Mouse (Mus musculus) stomach, postnatal 0 days (tissue): ENCODE measurements around the gene Tspan15. TPM values are rescaled to one million over a fixed set of nuclear protein-coding genes. Genes with fewer than 3 reads are reported as not detected.

Experiments used
- ATAC-seq: fragments of 200-750 bp; cut with Nextera tagmentation; 2 replicates; pipeline ENCODE4 v1.8.0; 2017; ENCODE audit not compliant: low FRiP score, low TSS enrichment
- DNase-seq: peaks from one replicate; pipeline ENCODE4 v3.0.0-alpha.2; 2016; ENCODE audit warnings: low spot score
- H3K27ac ChIP-seq: fragments of 300-500 bp; sonication (generic); replicated peaks from 2 replicates; pipeline ENCODE4 v1.5.1; 2014; ENCODE audit warnings: mild to moderate bottlenecking, control low read depth
- H3K27me3 ChIP-seq: fragments of 300-500 bp; sonication (generic); 2 replicates; pipeline ENCODE4 v1.6.1; 2014; ENCODE audit warnings: low read length; ENCODE audit not compliant: control insufficient read depth, insufficient read depth
- H3K36me3 ChIP-seq: fragments of 300-500 bp; sonication (generic); 2 replicates; pipeline ENCODE4 v1.6.1; 2014; ENCODE audit warnings: low read length, mixed read lengths; ENCODE audit not compliant: control insufficient read depth, insufficient read depth
- H3K4me1 ChIP-seq: fragments of 300-500 bp; sonication (generic); replicated peaks from 2 replicates; pipeline ENCODE4 v1.6.1; 2014; ENCODE audit warnings: antibody characterized with exemption; ENCODE audit not compliant: control insufficient read depth, insufficient read depth
- H3K4me2 ChIP-seq: fragments of 300-500 bp; sonication (generic); replicated peaks from 2 replicates; pipeline ENCODE4 v1.6.1; 2014; ENCODE audit warnings: low read depth, mild to moderate bottlenecking, control low read depth, moderate library complexity
- H3K4me3 ChIP-seq: fragments of 300-500 bp; sonication (generic); 2 replicates; pipeline ENCODE4 v1.5.1; 2014; ENCODE audit warnings: low read depth, low read length, control low read depth
- H3K9ac ChIP-seq: fragments of 300-500 bp; sonication (generic); 2 replicates; pipeline ENCODE4 v1.6.1; 2014; ENCODE audit warnings: mild to moderate bottlenecking, low read length, control low read depth, mixed read lengths
- H3K9me3 ChIP-seq: fragments of 300-500 bp; sonication (generic); 2 replicates; pipeline ENCODE4 v1.6.1; 2016; ENCODE audit warnings: low read length; ENCODE audit not compliant: control insufficient read depth
- CTCF ChIP-seq: IDR thresholded peaks from 2 replicates; pipeline ENCODE4 v1.5.1; 2016; ENCODE audit warnings: antibody characterized with exemption, low read depth, mild to moderate bottlenecking, moderate library complexity
- EP300 ChIP-seq: optimal IDR thresholded peaks from 2 replicates; pipeline ENCODE3; 2016; ENCODE audit warnings: antibody characterized with exemption
- WGBS: fragments of 180-500 bp; shearing (Covaris S2); extraction: QIAGEN DNeasy Blood & Tissue Kit; methylation state at CpG from one replicate; pipeline ENCODE4 v1.1.7; 2014; 5-methylcytosine and 5-hydroxymethylcytosine counted together
- polyA plus RNA-seq: library from polyadenylated mRNA; unstranded; fragments of >200 nt; fragmentation: Nextera tagmentation; extraction: Ambion mirVana; gene quantifications from 2 replicates; pipeline ENCODE4 v1.2.1, GENCODE M21; 2015

Gene Tspan15
- polyA plus RNA-seq, 1 experiment from 2014 or later = 97.4 TPM

- TF ChIP-seq CTCF (no peak), EP300 (no peak)
- DNase-seq (peak; percentile 60), ATAC-seq (peak; percentile 31; the same call in 1 of the 2 replicates)
- Histone ChIP-seq H3K9ac (no peak overlapping the region), H3K9me3 (no peaks in the 10 kb centered on the region), H3K27me3 (no peaks in the 10 kb centered on the region), H3K36me3 (no peaks in the 10 kb centered on the region), H3K27ac (peak overlapping the region; percentile 56), H3K4me3 (no peak overlapping the region), H3K4me1 (peaks cover 3% of the 10 kb centered on the region; the same call in 1 of the 2 replicates), H3K4me2 (no peak overlapping the region)
- 37% methylated on average over 5 of the region's 5 CpGs for WGBS
Observed at GRCm38 (mm10) chr10:62194461-62194860, 36.6 kb downstream of the Tspan15 start.

GRCm38 (mm10) chr10:62194043-62194442, 37.0 kb downstream of the Tspan15 start:
- Histone ChIP-seq H3K27ac (peak overlapping the region; percentile 53; the same call in 1 of the 2 replicates), H3K4me3 (no peak overlapping the region), H3K27me3 (no peaks in the 10 kb centered on the region), H3K9me3 (no peaks in the 10 kb centered on the region), H3K4me2 (no peak overlapping the region), H3K4me1 (peaks cover 3% of the 10 kb centered on the region; the same call in 1 of the 2 replicates), H3K36me3 (no peaks in the 10 kb centered on the region), H3K9ac (no peak overlapping the region)
- WGBS = 80% methylated on average over 6 of the region's 6 CpGs
- ATAC-seq (no peak), DNase-seq (no peak)
- no peak for TF ChIP-seq CTCF
- no peak for TF ChIP-seq EP300

DNA sequence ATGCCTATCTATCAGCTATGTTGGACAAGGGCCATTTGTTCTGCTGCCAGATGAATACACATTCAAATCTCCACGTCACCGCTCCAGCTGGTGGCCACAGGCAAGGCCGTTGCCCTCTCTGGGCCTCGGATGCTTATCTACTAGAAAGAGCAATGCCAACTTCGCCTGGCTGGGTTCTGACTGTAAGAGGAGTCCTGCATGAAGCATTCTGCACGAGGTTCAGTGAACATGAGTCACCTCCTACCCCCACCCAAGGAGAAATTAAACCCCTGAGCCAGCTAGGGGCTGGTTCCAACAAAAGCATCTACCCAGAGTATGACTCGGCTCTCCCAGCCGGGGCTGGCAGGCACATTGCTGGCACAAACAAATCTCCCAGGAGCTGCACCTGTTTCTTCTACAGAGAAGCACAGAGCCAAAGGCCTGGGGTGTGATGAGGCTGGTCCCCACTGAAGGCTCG, 38.3 kb downstream of the Tspan15 start:
- H3K27ac ChIP-seq = peak overlapping the region; percentile 63
- ATAC-seq = peak; percentile 31
- 28% methylated on average over 9 of the region's 9 CpGs for WGBS

GRCm38 (mm10) chr10:62190821-62191220, 40.2 kb downstream of the Tspan15 start:
- DNase-seq (peak; percentile 14), ATAC-seq (no peak)
- WGBS = 84% methylated on average over 7 of the region's 7 CpGs
- no peak overlapping the region for H3K9ac ChIP-seq
- no peak overlapping the region for H3K4me3 ChIP-seq
- TF ChIP-seq CTCF (no peak), EP300 (no peak)
- H3K27ac ChIP-seq = no peak overlapping the region
- no peaks in the 10 kb centered on the region for H3K27me3 ChIP-seq
- no peak overlapping the region for H3K4me2 ChIP-seq
- no peaks in the 10 kb centered on the region for H3K9me3 ChIP-seq
- H3K36me3 ChIP-seq = no peaks in the 10 kb centered on the region; the same call in 1 of the 2 replicates
- H3K4me1 ChIP-seq = peaks cover 3% of the 10 kb centered on the region; the same call in 1 of the 2 replicates

More for the DNA sequence above, 38.3 kb downstream of the Tspan15 start:
- H3K9ac ChIP-seq = no peak overlapping the region
- no peaks in the 10 kb centered on the region for H3K27me3 ChIP-seq
- no peaks in the 10 kb centered on the region for H3K9me3 ChIP-seq
- no peaks in the 10 kb centered on the region; the same call in 1 of the 2 replicates for H3K36me3 ChIP-seq
- no peak overlapping the region for H3K4me3 ChIP-seq
- no peak overlapping the region for H3K4me2 ChIP-seq
- H3K4me1 ChIP-seq = peaks cover 3% of the 10 kb centered on the region; the same call in 1 of the 2 replicates
- peak; percentile 63 for DNase-seq
- no peak for TF ChIP-seq EP300
- no peak for TF ChIP-seq CTCF

GRCm38 (mm10) chr10:62189910-62190309, 41.1 kb downstream of the Tspan15 start:
- H3K9me3 ChIP-seq = no peaks in the 10 kb centered on the region
- no peak overlapping the region for H3K4me3 ChIP-seq
- no peaks in the 10 kb centered on the region; the same call in 1 of the 2 replicates for H3K36me3 ChIP-seq
- DNase-seq = peak; percentile 15
- no peak for ATAC-seq
- H3K4me2 ChIP-seq = no peak overlapping the region
- no peak overlapping the region for H3K9ac ChIP-seq
- no peaks in the 10 kb centered on the region for H3K27me3 ChIP-seq
- no peak for TF ChIP-seq EP300
- no peak for TF ChIP-seq CTCF
- H3K4me1 ChIP-seq = peaks cover 3% of the 10 kb centered on the region; the same call in 1 of the 2 replicates
- H3K27ac ChIP-seq = peak overlapping the region; percentile 49; the same call in 1 of the 2 replicates
- WGBS = 81% methylated on average over 4 of the region's 4 CpGs

- no peak overlapping the region for H3K9ac ChIP-seq
Observed at GRCm38 (mm10) chr10:62189303-62189702, 41.7 kb downstream of the Tspan15 start.

More at GRCm38 (mm10) chr10:62189303-62189702, 41.7 kb downstream of the Tspan15 start:
- 44% methylated on average over 3 of the region's 3 CpGs for WGBS
- ATAC-seq = peak; percentile 80
- TF ChIP-seq CTCF = no peak
- TF ChIP-seq EP300 = no peak
- no peaks in the 10 kb centered on the region; the same call in 1 of the 2 replicates for H3K36me3 ChIP-seq
- H3K4me1 ChIP-seq = 0 out of 2 replicates have a peak, but pooled peaks cover 2% of the 10 kb centered on the region
- H3K4me2 ChIP-seq = no peak overlapping the region
- 0 out of 2 replicates have a peak overlapping the region, but pooled peaks have one; percentile 18 for H3K27ac ChIP-seq
- H3K4me3 ChIP-seq = no peak overlapping the region
- no peaks in the 10 kb centered on the region for H3K27me3 ChIP-seq
- DNase-seq = peak; percentile 79
- no peaks in the 10 kb centered on the region for H3K9me3 ChIP-seq
